Mouse (Mus musculus) myocyte (in vitro differentiated cells): ENCODE results near the gene Scn10a. TPM values are rescaled to one million over a fixed set of nuclear protein-coding genes. Genes with fewer than 3 reads are reported as not detected.

Source experiments
- H3K27me3 ChIP-seq: one replicate; pipeline ENCODE4 v1.6.1; 2011; ENCODE audit not compliant: control insufficient read depth, insufficient read depth, insufficient read length
- H3K36me3 ChIP-seq: one replicate; pipeline ENCODE4 v1.6.1; 2011; ENCODE audit not compliant: control insufficient read depth, insufficient read depth
- H3K4me2 ChIP-seq: one replicate; pipeline ENCODE4 v1.6.1; 2011; ENCODE audit warnings: low read depth, control low read depth
- H3K4me3 ChIP-seq: one replicate; pipeline ENCODE4 v1.5.1; 2011; ENCODE audit warnings: mild to moderate bottlenecking, control low read depth, moderate library complexity
- H3K79me2 ChIP-seq: one replicate; pipeline ENCODE4 v1.6.1; 2011; ENCODE audit not compliant: control insufficient read depth, insufficient read depth
- H3ac ChIP-seq: one replicate; pipeline ENCODE4 v1.6.1; 2011; ENCODE audit not compliant: control insufficient read depth, insufficient read length
- CEBPB ChIP-seq: IDR thresholded peaks from 2 replicates; pipeline ENCODE4 v1.6.1; 2011; ENCODE audit warnings: mild to moderate bottlenecking, moderate library complexity; ENCODE audit not compliant: poor library complexity, insufficient read depth, severe bottlenecking
- E2F4 ChIP-seq: IDR thresholded peaks from one replicate; pipeline ENCODE4 v1.6.1; 2011; ENCODE audit warnings: mild to moderate bottlenecking, control low read depth, moderate library complexity; ENCODE audit not compliant: insufficient read depth
- MAX ChIP-seq: IDR thresholded peaks from one replicate; pipeline ENCODE4 v1.6.1; 2011; ENCODE audit warnings: low read depth, mild to moderate bottlenecking, control low read depth
- MYOD1 ChIP-seq, 3 experiments: IDR thresholded peaks; one replicate each; pipeline ENCODE4 v1.6.1; 2011; ENCODE audit warnings: control low read depth in 2 of 3, low read depth in 2 of 3, mild to moderate bottlenecking in 2 of 3, moderate library complexity in 1 of 3; ENCODE audit not compliant: insufficient read length in 2 of 3, control insufficient read depth in 1 of 3
- MYOG ChIP-seq, 3 experiments: IDR thresholded peaks; one replicate each; pipeline ENCODE4 v1.6.1; 2011; ENCODE audit warnings: control low read depth in 2 of 3, low read depth in 2 of 3, mild to moderate bottlenecking in 2 of 3; ENCODE audit not compliant: insufficient read length in 2 of 3, control insufficient read depth in 1 of 3, insufficient read depth in 1 of 3
- POLR2A ChIP-seq: IDR thresholded peaks from one replicate; pipeline ENCODE4 v1.6.1; 2011; ENCODE audit warnings: low read depth, mild to moderate bottlenecking, control low read depth, moderate library complexity; ENCODE audit not compliant: insufficient read length
- POLR2AphosphoS2 ChIP-seq: IDR thresholded peaks from one replicate; pipeline ENCODE4 v1.6.1; 2011; ENCODE audit warnings: low read depth, control low read depth; ENCODE audit not compliant: insufficient read length
- REST ChIP-seq: IDR thresholded peaks from one replicate; pipeline ENCODE4 v1.6.1; 2011; ENCODE audit warnings: mild to moderate bottlenecking, control low read depth, moderate library complexity; ENCODE audit not compliant: insufficient read depth, insufficient read length
- SRF ChIP-seq: IDR thresholded peaks from one replicate; pipeline ENCODE4 v1.6.1; 2011; ENCODE audit warnings: low read depth; ENCODE audit not compliant: control insufficient read depth, insufficient read length
- TCF12 ChIP-seq: IDR thresholded peaks from one replicate; pipeline ENCODE4 v1.6.1; 2011; ENCODE audit warnings: mild to moderate bottlenecking, control low read depth; ENCODE audit not compliant: poor library complexity, insufficient read depth, severe bottlenecking
- TCF3 ChIP-seq: IDR thresholded peaks from one replicate; pipeline ENCODE4 v1.6.1; 2011; ENCODE audit warnings: low read depth, control low read depth; ENCODE audit not compliant: insufficient read length
- USF1 ChIP-seq: IDR thresholded peaks from one replicate; pipeline ENCODE4 v1.6.1; 2011; ENCODE audit warnings: low read depth, mild to moderate bottlenecking, control low read depth, moderate library complexity
- polyA plus RNA-seq: library from polyadenylated mRNA; unstranded; fragments of >200 nt; fragmentation: generic; extraction: Trizol; gene quantifications from one replicate; pipeline ENCODE4 v1.2.1, GENCODE M21; 2012; ENCODE audit warnings: missing spikeins

Scn10a gene
- polyA plus RNA-seq, 1 experiment: 1.6 TPM

GRCm38 (mm10) chr9:119610563-119611166, 108.5 kb downstream of the Scn10a start:
- no peak for TF ChIP-seq MAX
- TF ChIP-seq E2F4: no peak
- no peak for TF ChIP-seq POLR2AphosphoS2
- no peak for TF ChIP-seq TCF3
- Histone ChIP-seq H3K27me3 (no peaks in the 10 kb centered on the region), H3ac (no peak overlapping the region), H3K79me2 (no peaks in the 10 kb centered on the region), H3K4me2 (no peak overlapping the region), H3K36me3 (no peaks in the 10 kb centered on the region), H3K4me3 (no peak overlapping the region)

GRCm38 (mm10) chr9:119606906-119607305, 112.2 kb downstream of the Scn10a start:
- no peak overlapping the region for H3K4me2 ChIP-seq
- H3K4me3 ChIP-seq: no peak overlapping the region
- H3ac ChIP-seq: no peak overlapping the region
- H3K27me3 ChIP-seq: no peaks in the 10 kb centered on the region
- TF ChIP-seq REST (no peak), E2F4 (no peak), TCF3 (no peak), MAX (no peak), POLR2A (no peak), MYOD1 (IDR thresholded peaks at IDR 0.05; ENCODE audit: control insufficient read depth in 1 of 3, insufficient read length in 2 of 3, low read depth in 2 of 3) (no peak), MYOG (IDR thresholded peaks at IDR 0.05; ENCODE audit: control insufficient read depth in 1 of 3, insufficient read depth in 1 of 3, insufficient read length in 2 of 3, low read depth in 2 of 3) (no peak), CEBPB (no peak), SRF (no peak), USF1 (no peak), TCF12 (no peak), POLR2AphosphoS2 (no peak)
- no peaks in the 10 kb centered on the region for H3K79me2 ChIP-seq
- H3K36me3 ChIP-seq: no peaks in the 10 kb centered on the region

GRCm38 (mm10) chr9:119604607-119605006, 114.5 kb downstream of the Scn10a start:
- Histone ChIP-seq H3ac (no peak overlapping the region), H3K79me2 (no peaks in the 10 kb centered on the region), H3K27me3 (no peaks in the 10 kb centered on the region), H3K4me2 (no peak overlapping the region), H3K36me3 (no peaks in the 10 kb centered on the region), H3K4me3 (no peak overlapping the region)
- TF ChIP-seq USF1: no peak
- TF ChIP-seq E2F4: no peak
- no peak for TF ChIP-seq TCF12
- no peak for TF ChIP-seq CEBPB
- TF ChIP-seq MYOD1 (IDR thresholded peaks at IDR 0.05; ENCODE audit: control insufficient read depth in 1 of 3, insufficient read length in 2 of 3, low read depth in 2 of 3): no peak
- no peak for TF ChIP-seq POLR2AphosphoS2
- TF ChIP-seq MAX: no peak
- TF ChIP-seq POLR2A: no peak
- no peak for TF ChIP-seq SRF
- TF ChIP-seq MYOG (IDR thresholded peaks at IDR 0.05; ENCODE audit: control insufficient read depth in 1 of 3, insufficient read depth in 1 of 3, insufficient read length in 2 of 3, low read depth in 2 of 3): no peak

- Histone ChIP-seq H3ac (no peak overlapping the region), H3K4me3 (no peak overlapping the region), H3K4me2 (peak overlapping the region; percentile 59), H3K79me2 (no peaks in the 10 kb centered on the region), H3K36me3 (no peaks in the 10 kb centered on the region), H3K27me3 (no peaks in the 10 kb centered on the region)
- TF ChIP-seq USF1: no peak
- no peak for TF ChIP-seq MYOD1 (IDR thresholded peaks at IDR 0.05; ENCODE audit: control insufficient read depth in 1 of 3, insufficient read length in 2 of 3, low read depth in 2 of 3)
- TF ChIP-seq POLR2AphosphoS2: no peak
- TF ChIP-seq POLR2A: no peak
- no peak for TF ChIP-seq CEBPB
- no peak for TF ChIP-seq REST
- no peak for TF ChIP-seq TCF3
- no peak for TF ChIP-seq E2F4
- TF ChIP-seq TCF12: no peak
- no peak for TF ChIP-seq MAX
- TF ChIP-seq MYOG (IDR thresholded peaks at IDR 0.05; ENCODE audit: control insufficient read depth in 1 of 3, insufficient read depth in 1 of 3, insufficient read length in 2 of 3, low read depth in 2 of 3): no peak
- no peak for TF ChIP-seq SRF
These were observed 120.6 kb downstream of the Scn10a start for GRCm38 (mm10) chr9:119598501-119598900.

- no peaks in the 10 kb centered on the region for H3K79me2 ChIP-seq
- H3K27me3 ChIP-seq: no peaks in the 10 kb centered on the region
- no peak overlapping the region for H3ac ChIP-seq
- H3K36me3 ChIP-seq: no peaks in the 10 kb centered on the region
- H3K4me3 ChIP-seq: no peak overlapping the region
- H3K4me2 ChIP-seq: peak overlapping the region; percentile 8
- TF ChIP-seq REST (no peak), USF1 (no peak), POLR2AphosphoS2 (no peak), TCF12 (no peak), POLR2A (no peak), CEBPB (no peak), MAX (no peak)
These were observed 121.8 kb downstream of the Scn10a start for GRCm38 (mm10) chr9:119597332-119597731.
